Mouse (Mus musculus) gastrocnemius, adult 2 months (tissue): ENCODE measurements around the gene Klhl12. TPM values are rescaled to one million over a fixed set of nuclear protein-coding genes. Genes with fewer than 3 reads are reported as not detected.
"Not testable (repeated sequence)": the region's sequence is repeated elsewhere in the genome, so short reads cannot be mapped to it uniquely, and the experiment has no call there.

Experiments used
- DNase-seq: peaks from one replicate; pipeline ENCODE4 v3.0.0; 2022
- H3K27ac ChIP-seq: fragments of 200-600 bp; 2 replicates; pipeline ENCODE4 v1.8.1; 2022; ENCODE audit warnings: mild to moderate bottlenecking
- H3K4me3 ChIP-seq: fragments of 200-600 bp; 2 replicates; pipeline ENCODE4 v1.8.1; 2022; ENCODE audit warnings: mild to moderate bottlenecking, moderate library complexity
- CTCF ChIP-seq: fragments of 200-600 bp; IDR thresholded peaks from 2 replicates; pipeline ENCODE4 v1.8.1; 2022; ENCODE audit warnings: antibody characterized with exemption, mild to moderate bottlenecking, moderate library complexity
- intact Hi-C: fragments of 180-260 bp; cut with DNase I; formaldehyde crosslinking; loops from one replicate; pipeline ENCODE4 v1.15.1; 2025
- total RNA-seq, 2 experiments: library from RNA; stranded (reverse); gene quantifications; 2 replicates each; pipeline ENCODE4 v1.2.3; 2021

The Klhl12 gene
- total RNA-seq, 2 experiments from 2014 or later, result 17.9 to 20.6 TPM

DNA sequence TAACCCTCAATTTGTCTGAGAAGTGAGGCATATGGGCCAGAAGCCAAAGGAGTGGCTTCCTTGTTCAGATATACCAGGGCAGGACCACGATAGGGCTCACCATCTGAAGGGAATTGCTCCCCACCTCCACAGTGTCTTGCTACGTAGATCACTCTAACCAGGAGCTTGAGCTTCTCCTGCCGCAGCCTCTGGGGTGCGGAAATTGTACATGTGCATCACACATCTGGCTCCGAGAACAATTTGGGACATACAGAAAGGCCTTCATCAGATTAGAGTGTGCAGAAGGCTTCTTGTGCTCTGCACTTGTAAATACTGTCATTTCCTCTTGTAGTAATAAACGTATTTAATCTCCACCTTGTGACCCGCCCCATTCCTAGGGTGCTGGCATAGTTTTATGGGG is 65.8 kb downstream of the Klhl12 start:
- no peak for TF ChIP-seq CTCF
- H3K4me3 ChIP-seq, result no peak overlapping the region
- intact Hi-C loops, result no loop called here
- no peak for DNase-seq
- no peak overlapping the region for H3K27ac ChIP-seq

DNA sequence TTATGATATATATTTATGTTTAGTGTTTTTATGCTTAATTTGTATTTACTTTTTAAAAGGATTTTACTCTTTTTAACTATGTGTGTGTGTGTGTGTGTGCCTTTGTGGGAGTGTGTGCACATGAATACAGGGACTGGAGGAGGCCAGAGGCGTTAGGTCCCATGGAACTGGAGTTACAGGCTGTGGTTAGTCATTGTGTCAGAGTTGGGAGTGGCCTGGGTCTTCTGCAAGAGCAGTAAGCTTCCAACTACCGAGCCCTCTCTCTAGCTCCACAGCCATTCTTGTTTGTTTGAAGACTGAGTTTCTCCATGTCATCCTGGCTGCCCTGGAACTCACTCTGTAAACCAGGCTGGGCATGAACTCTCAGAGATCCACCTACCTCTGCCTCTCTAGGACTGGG is 67.0 kb downstream of the Klhl12 start:
- no peak for TF ChIP-seq CTCF
- DNase-seq, result no peak
- intact Hi-C loops, result no loop called here
- Histone ChIP-seq H3K4me3 (no peak overlapping the region), H3K27ac (no peak overlapping the region)

DNA sequence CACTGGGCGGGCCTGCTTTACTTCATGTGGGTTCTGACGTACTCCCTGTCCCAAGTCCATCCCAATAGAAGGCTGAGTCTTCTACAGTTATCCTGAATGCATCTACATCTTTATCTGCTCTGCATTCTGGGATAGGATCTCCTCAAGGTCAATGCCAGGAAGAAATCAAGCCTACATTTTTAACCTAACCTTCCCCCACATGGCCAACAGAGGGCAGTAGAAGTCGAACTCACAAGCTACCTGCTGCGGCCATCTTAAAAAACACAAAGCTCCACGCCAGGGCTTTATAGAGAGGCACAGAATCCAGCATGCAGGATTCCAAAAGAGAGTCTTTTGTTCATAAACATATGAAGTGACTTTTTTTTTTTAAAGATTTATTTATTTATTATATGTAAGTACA is 69.1 kb downstream of the Klhl12 start:
- Histone ChIP-seq H3K27ac (no peak overlapping the region), H3K4me3 (no peak overlapping the region)
- peak; percentile 46 for TF ChIP-seq CTCF
- DNase-seq, result no peak
- intact Hi-C loops, result no loop called here

DNA sequence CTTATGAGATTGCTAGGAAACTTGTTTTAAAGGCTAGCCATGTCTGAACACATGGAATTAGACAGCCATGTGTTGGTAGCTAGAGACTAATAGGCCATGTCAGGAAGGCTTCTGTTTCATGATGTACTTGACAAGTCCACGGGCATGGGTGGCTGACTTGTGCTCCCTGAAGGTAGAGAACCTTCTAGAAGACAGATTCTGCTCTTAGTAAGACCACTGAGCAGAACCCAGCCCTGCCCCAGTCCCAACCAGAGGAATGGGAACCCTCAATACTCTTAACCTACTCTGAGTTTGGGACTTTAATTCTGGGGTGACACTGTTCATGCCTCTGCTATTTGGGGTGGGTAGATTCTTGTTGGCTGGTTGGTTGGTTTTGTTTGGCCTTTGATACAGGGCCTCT is 69.7 kb downstream of the Klhl12 start:
- intact Hi-C loops, result no loop called here
- TF ChIP-seq CTCF, result no peak
- Histone ChIP-seq H3K27ac (no peak overlapping the region), H3K4me3 (no peak overlapping the region)
- no peak for DNase-seq

DNA sequence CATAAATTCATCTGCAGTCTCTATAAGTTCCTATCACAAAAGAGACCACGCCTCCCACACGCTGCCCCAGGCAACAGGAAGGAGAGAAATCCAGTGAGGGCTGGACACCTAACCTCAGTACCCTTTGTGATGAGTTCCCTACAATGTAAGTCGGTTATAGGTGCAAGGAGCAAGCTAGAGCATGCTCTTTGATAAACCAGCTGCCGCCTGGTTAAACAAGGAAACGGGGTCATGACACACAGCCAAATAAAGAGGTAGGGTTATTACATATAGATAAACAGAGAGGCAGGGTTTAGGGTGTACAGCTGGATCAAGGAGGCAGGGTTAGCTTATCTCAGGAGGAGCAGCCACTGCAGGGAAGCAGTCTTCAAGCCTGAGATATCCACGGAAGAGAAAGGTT is 71.4 kb downstream of the Klhl12 start:
- DNase-seq, result no peak
- Histone ChIP-seq H3K27ac (no peak overlapping the region), H3K4me3 (no peak overlapping the region)
- intact Hi-C loops, result no loop called here
- TF ChIP-seq CTCF, result no peak

DNA sequence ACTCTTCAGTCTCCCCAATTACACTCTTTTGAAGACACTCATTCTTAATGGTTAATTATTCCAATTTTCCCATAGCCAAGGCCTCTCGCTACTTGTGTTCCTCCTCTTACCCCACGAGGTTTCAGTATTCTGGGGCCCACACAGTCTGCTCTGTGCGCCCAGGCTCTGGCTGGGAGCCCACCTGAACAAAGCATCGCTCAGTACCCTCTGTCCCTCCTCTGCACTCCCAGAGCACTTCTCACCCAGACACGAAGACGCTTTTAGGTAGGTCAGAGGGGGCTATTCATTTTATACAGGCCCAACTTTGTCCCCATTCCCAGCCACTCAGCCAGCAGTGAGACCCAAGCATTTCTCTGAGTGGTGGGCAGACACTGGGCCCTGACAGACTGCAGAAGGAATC is 75.3 kb downstream of the Klhl12 start:
- no peak for DNase-seq
- intact Hi-C loops, result no loop called here
- TF ChIP-seq CTCF, result no peak
- Histone ChIP-seq H3K4me3 (no peak overlapping the region), H3K27ac (no peak overlapping the region)

DNA sequence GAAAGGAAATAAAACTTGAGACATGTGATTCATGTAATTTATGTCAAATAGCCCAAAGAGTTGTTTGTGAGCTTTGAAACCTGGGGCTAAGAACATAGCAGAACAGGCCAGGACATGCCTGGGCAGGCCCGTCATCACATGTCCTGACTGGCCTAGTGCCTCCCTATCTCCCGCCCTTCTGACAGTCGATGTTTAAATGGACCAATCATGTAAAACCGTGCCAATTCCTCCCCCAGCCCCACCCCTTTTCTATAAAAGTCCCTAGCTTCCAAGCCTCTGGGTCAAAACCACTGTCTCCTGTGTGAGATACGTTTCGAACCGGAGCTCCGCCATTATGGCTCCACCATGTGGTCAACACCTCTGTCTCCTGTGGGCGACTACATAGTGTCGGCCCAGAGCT is 78.4 kb downstream of the Klhl12 start:
- intact Hi-C loops, DNase-seq, H3K4me3 ChIP-seq, H3K27ac ChIP-seq: not testable (repeated sequence)

DNA sequence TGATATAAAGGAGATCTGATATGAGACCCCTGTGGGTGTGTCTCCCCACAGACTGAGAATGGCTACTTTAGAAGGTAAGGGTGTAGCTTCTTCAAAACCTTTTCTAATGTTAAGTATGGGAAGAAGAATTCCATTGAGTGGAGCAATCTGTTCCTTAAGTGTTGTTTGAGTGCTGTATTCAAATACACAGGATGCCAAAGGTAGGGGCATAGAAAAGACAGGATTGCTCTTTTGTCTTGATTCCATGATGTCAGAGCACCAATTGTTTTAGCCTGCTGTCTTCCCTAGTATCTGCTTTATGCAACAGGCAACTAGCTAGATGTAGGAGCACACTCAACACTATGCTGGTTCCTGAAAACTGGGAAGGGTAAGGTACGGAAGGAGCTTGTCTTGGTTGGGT is 79.7 kb downstream of the Klhl12 start:
- intact Hi-C loops, result no loop called here
- H3K27ac ChIP-seq, result no peak overlapping the region
- no peak for TF ChIP-seq CTCF
- no peak for DNase-seq
- no peak overlapping the region for H3K4me3 ChIP-seq

DNA sequence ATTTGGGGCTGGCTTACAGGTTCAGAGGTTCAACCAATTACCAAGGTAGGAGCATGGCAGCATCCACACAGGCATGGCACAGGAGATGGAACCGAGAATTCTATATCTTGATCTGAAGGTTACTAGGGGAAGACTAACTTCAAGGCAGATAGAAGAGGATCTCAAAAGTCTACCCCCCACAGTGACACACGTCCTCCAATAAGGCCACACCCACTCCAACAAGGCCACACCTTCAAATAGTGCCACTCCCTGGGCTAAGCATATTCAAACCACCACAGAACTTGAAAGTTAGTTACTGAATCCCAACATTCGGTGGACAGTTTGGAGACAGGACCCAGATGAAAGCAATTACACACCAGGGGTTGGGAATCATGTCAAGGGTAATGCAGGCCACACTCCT is 80.2 kb downstream of the Klhl12 start:
- no peak for DNase-seq
- TF ChIP-seq CTCF, result no peak
- Histone ChIP-seq H3K4me3 (no peak overlapping the region), H3K27ac (no peak overlapping the region)
- intact Hi-C loops, result no loop called here

DNA sequence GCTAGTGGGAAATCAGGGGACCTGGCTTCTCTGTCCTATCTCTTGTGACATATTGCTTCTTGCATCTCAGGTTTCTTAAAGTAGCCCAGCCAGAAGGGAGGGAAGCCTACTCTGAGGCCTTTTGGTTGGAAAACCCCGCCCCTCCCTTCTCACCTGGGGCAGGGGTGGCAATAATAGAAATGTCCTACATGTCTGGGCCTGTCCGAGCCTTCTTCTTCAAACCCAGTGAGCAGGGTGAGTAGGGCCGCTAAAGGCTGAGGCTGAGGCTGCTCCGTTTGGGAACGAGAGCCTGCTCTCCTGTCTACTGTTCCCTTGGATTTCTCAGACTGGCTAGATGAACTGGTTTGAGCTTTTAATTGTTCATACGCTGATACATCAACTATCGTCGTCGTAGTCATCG is 85.3 kb downstream of the Klhl12 start:
- Histone ChIP-seq H3K27ac (no peak overlapping the region), H3K4me3 (no peak overlapping the region)
- TF ChIP-seq CTCF, result no peak
- no peak for DNase-seq
- intact Hi-C loops, result no loop called here

Other genes with a start within 250 kb of the Klhl12 start
- gene Adora1, start 220.1 kb upstream of the Klhl12 start, total RNA-seq, result under 1 TPM; 0.20 to 0.31 TPM
- gene Myog, start 165.5 kb upstream of the Klhl12 start, total RNA-seq, result 10 to 100 TPM; 11.6 to 34.5 TPM
- gene Ppfia4, start 122.6 kb upstream of the Klhl12 start, total RNA-seq, result under 1 TPM; 0.42 to 0.46 TPM
- gene Tmem183a, start 93.6 kb upstream of the Klhl12 start, total RNA-seq, result 10 to 100 TPM; 12.3 to 12.4 TPM
- gene 4933406M09Rik, start 69.6 kb upstream of the Klhl12 start, total RNA-seq, result not detected
- 10 to 100 TPM; 82.3 to 84.1 TPM for gene Cyb5r1, start 50.0 kb upstream of the Klhl12 start, total RNA-seq
- gene Adipor1, start 40.2 kb upstream of the Klhl12 start, total RNA-seq, result 100 to 1,000 TPM; 163 to 196 TPM
- 1 to 10 TPM; 5.5 to 6.7 TPM for gene Rabif, start 39.1 kb downstream of the Klhl12 start, total RNA-seq
- gene Mgat4e, start 94.2 kb downstream of the Klhl12 start, total RNA-seq, result not detected
- 1 to 10 TPM; 9.7 to 9.8 TPM for gene Kdm5b, start 104.6 kb downstream of the Klhl12 start, total RNA-seq
- not detected for gene Syt2, start 191.1 kb downstream of the Klhl12 start, total RNA-seq